In the genomic region with DNA sequence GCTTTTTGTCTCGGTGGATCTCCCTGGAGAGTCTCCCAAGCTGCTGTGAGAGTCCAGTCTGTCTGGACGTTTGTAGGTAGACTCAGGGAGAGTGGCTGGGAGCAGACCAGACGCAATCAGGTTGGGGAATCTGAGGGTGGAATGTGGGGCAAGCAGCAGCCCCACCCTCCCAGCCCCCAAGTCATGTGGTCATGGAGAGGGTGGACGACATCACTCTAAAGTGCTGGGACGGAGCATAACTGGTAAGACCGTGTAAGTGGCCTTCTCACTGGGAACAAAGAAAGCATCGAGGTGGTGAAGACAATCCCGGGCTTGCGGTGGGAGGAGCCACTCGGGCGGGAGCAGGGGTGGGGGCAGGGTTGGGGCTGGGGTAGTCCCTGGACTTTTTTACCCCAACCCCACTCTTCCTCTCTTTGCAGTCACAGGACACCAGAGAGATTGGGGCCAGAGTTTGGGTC, we compare ENCODE assay signal across 8 mouse cellular contexts. TPM values are rescaled to one million over a fixed set of nuclear protein-coding genes. Genes with fewer than 3 reads are reported as not detected.
DNase-seq lines count a peak whose midpoint lies in the region; ATAC-seq and TF ChIP-seq lines count a peak whose summit lies in the region.

No protein-coding gene starts in this region.

- H3K4me1 ChIP-seq in cortical plate, adult 2 months (ENCODE audit: control insufficient read depth, insufficient read depth, low read length): peaks cover 2% of the 10 kb centered on the region; the same call in 1 of the 2 replicates
- peaks cover 15% of the 10 kb centered on the region for H3K4me1 ChIP-seq in intestine, embryonic 14.5 days (replicated peaks; ENCODE audit: control insufficient read depth, insufficient read depth, low read length)
- H3K4me1 ChIP-seq in midbrain, embryonic 14.5 days (ENCODE audit: control insufficient read depth, insufficient read depth, low read length): peaks cover 14% of the 10 kb centered on the region

- peak overlapping the region; percentile 53 for H3K4me3 ChIP-seq in gastrocnemius, adult 2 months
- peak overlapping the region; percentile 13; the same call in 1 of the 2 replicates for H3K4me3 ChIP-seq in cortical plate, adult 2 months (ENCODE audit: insufficient read depth, low read length)
- peak overlapping the region; percentile 24 for H3K4me3 ChIP-seq in intestine, embryonic 14.5 days (ENCODE audit: low read depth, low read length)
- H3K4me3 ChIP-seq in midbrain, embryonic 14.5 days (replicated peaks; ENCODE audit: low read depth, low read length): peak overlapping the region; percentile 14

- WGBS in intestine, embryonic 14.5 days: 7% methylated on average over 11 of the region's 11 CpGs
- 3% methylated on average over 11 of the region's 11 CpGs for WGBS in midbrain, embryonic 14.5 days

- TF ChIP-seq POLR2A in cortical plate, adult 2 months (IDR thresholded peaks at IDR 0.05; ENCODE audit: extremely low read depth, insufficient read depth, low read length): no peak

- H3K4me2 ChIP-seq in intestine, embryonic 14.5 days (ENCODE audit: low read length): peak overlapping the region; percentile 57
- H3K4me2 ChIP-seq in midbrain, embryonic 14.5 days (ENCODE audit: low read length): peak overlapping the region; percentile 38

- DNase-seq in gastrocnemius, adult 2 months: no peak
- no peak for DNase-seq in gastrocnemius, postnatal 10 days
- peak; percentile 71 for DNase-seq in intestine, embryonic 14.5 days (ENCODE audit: low spot score)
- DNase-seq in midbrain, embryonic 14.5 days: no peak
- DNase-seq in ovary, postnatal 36 days (ENCODE audit: low spot score): no peak
- no peak for DNase-seq in kidney, postnatal 25 days

- H3K9ac ChIP-seq in intestine, embryonic 14.5 days (ENCODE audit: low read length): peak overlapping the region; percentile 32
- H3K9ac ChIP-seq in midbrain, embryonic 14.5 days (replicated peaks; ENCODE audit: low read length): 0 out of 2 replicates have a peak overlapping the region, but pooled peaks have one; percentile 16

- no peak for TF ChIP-seq CTCF in gastrocnemius, adult 2 months (IDR thresholded peaks at IDR 0.05)
- TF ChIP-seq CTCF in cortical plate, adult 2 months (IDR thresholded peaks at IDR 0.05; ENCODE audit: extremely low read depth, insufficient read depth, low read length): no peak

- ATAC-seq in intestine, embryonic 14.5 days (replicated peaks; ENCODE audit: low FRiP score, low TSS enrichment, low read depth): 0 out of 2 replicates have a peak, but pooled peaks have one; percentile 16
- ATAC-seq in midbrain, embryonic 14.5 days (ENCODE audit: low FRiP score, low TSS enrichment): no peak
- no peak for ATAC-seq in megakaryocyte-erythroid progenitor cell, adult 5-6 weeks (replicated peaks; ENCODE audit: low FRiP score, low TSS enrichment, poor library complexity, severe bottlenecking)

- no peaks in the 10 kb centered on the region for H3K27me3 ChIP-seq in intestine, embryonic 14.5 days (replicated peaks; ENCODE audit: control insufficient read depth, insufficient read depth, low read length)
- H3K27me3 ChIP-seq in midbrain, embryonic 14.5 days (ENCODE audit: control insufficient read depth, insufficient read depth, low read length): 0 out of 2 replicates have a peak, but pooled peaks cover 9% of the 10 kb centered on the region

- no peaks in the 10 kb centered on the region for H3K9me3 ChIP-seq in intestine, embryonic 14.5 days (ENCODE audit: control insufficient read depth, low read length)
- H3K9me3 ChIP-seq in midbrain, embryonic 14.5 days (ENCODE audit: control insufficient read depth, low read length): no peaks in the 10 kb centered on the region

- no peaks in the 10 kb centered on the region for H3K36me3 ChIP-seq in intestine, embryonic 14.5 days (ENCODE audit: control insufficient read depth, insufficient read depth, low read length)
- no peaks in the 10 kb centered on the region for H3K36me3 ChIP-seq in midbrain, embryonic 14.5 days (ENCODE audit: control insufficient read depth, insufficient read depth, low read length)

- no peak overlapping the region for H3K27ac ChIP-seq in gastrocnemius, adult 2 months
- H3K27ac ChIP-seq in cortical plate, adult 2 months (ENCODE audit: insufficient read depth, low read length): no peak overlapping the region
- no peak overlapping the region for H3K27ac ChIP-seq in intestine, embryonic 14.5 days (ENCODE audit: low read depth)
- H3K27ac ChIP-seq in midbrain, embryonic 14.5 days (replicated peaks; ENCODE audit: low read depth, low read length): no peak overlapping the region

- intact Hi-C loops in gastrocnemius, adult 2 months (cut with DNase I): no loop called here

RNA-seq across cellular contexts. Expression of gene Adnp, which starts 45.4 kb away (rescaled TPM):
- total RNA-seq in gastrocnemius, adult 2 months (2021): 10 to 100 TPM; 14.6 to 16.2 TPM
- 10 to 100 TPM; 28.4 to 33.5 TPM for total RNA-seq in gastrocnemius, postnatal 10 days (2021)
- 33.0 and 34.5 TPM in 2 replicates for polyA plus RNA-seq in cortical plate, adult 2 months (2012; rRNA removed)
- polyA plus RNA-seq in intestine, embryonic 14.5 days (2014; fragmentation: Nextera tagmentation; extraction: Ambion mirVana): 3.1 and 3.2 TPM in 2 replicates
- 4.5 and 5.8 TPM in 2 replicates for polyA plus RNA-seq in midbrain, embryonic 14.5 days (2014; fragmentation: Nextera tagmentation; extraction: Ambion mirVana)
- total RNA-seq in megakaryocyte-erythroid progenitor cell, adult 5-6 weeks (2014; fragmentation: Nextera tagmentation): 48.1 and 55.1 TPM in 2 replicates
- total RNA-seq in megakaryocyte-erythroid progenitor cell, adult 5-6 weeks (2017): 1.1 TPM in 1 of 2 replicates, not detected in the other
